Mouse (Mus musculus) neutrophil, adult 59 days (primary cell): Measurements from ENCODE around the gene Cars2. TPM values are rescaled to one million over a fixed set of nuclear protein-coding genes. Genes with fewer than 3 reads are reported as not detected.

Experiments used
- total RNA-seq, 2 experiments: library from RNA; stranded (reverse); gene quantifications; 1 replicate in 1 of 2; 2 replicates in 1 of 2; pipeline ENCODE4 v1.2.4; 2023

Gene Cars2
- total RNA-seq: 10 to 100 TPM; 19.9 to 26.5 TPM

DNA sequence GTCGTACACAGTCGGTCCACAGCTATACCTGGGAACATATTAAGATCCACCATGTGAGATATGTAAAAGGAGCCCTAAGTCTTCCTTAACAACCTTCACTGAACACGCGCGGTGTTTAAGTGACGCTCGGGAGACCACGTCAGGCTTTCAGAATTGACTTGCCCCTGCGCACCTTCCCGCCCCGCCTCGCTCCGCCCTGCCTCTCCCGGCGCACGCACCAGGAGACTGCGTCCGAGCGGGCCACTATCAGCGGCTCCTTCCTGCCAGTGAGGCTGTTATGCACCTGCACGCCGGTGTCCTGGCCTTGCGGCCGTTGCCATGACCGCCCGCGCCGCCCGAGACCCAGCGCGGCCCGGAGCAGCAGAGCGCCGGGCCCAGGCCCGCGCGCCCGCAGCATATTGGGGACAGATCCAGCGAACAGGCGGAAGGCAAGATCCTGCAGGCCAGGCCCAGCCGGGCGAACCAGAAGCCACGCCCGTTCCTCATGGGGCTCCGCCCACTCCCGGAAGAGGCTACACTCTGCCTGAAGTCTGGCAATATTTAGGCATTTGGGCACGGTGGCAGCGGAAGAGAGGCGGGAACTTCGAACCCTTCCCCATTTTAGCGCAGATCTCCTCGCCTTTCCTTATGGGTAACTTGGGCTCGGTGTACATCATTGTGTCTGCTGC lies at the start of gene Cars2:
Gene Cars2 (minus strand): TSS at position 503 of the 668 bp plus-strand sequence.

DNA sequence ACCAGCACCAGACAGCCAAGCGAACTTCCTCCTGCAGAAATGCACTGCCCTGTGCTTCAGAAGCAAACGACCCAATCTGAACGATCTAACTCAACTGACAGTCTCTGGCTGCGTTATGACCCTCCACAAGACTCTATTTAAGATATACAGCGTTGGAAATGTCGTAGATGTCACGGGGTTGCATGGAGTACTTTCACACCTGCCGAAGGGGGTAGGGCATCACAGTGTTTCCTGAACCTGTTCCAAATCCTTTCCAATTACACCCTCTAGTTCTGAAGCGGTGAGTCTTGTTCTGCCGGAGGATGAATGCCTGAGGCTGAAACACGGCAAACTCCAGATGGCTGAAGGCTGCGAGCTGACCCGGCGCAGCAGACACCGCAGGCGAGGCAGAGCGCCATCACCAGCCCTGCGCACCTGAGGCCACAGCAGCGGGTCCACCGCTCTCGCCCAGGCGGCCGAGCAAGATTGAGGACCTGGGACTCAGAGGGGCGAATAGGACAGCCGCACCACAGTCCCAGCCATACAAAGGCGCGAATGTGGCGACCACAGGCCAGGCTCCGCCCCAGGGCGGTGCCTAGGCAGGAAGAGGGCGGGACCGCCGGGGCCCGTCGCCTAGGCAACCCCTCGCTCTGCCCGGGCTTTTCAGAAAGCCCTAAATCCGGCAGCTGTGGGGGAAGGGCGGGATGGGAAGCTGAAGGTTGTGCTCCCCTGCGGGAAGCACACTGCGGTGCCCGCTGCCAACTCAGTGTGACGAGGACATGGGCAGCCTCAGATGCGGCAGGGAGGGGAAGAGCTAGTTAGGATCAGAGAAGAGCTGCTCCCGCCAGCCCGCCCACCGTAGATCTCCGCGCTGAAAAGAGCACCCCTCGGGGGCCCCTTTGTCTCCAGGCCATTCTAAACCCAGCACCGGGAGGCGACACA lies 4.5 kb upstream of the Cars2 start, which contains the start of gene Ing1:
Gene Ing1 (plus strand): TSS at position 773 of the 921 bp plus-strand sequence.

DNA sequence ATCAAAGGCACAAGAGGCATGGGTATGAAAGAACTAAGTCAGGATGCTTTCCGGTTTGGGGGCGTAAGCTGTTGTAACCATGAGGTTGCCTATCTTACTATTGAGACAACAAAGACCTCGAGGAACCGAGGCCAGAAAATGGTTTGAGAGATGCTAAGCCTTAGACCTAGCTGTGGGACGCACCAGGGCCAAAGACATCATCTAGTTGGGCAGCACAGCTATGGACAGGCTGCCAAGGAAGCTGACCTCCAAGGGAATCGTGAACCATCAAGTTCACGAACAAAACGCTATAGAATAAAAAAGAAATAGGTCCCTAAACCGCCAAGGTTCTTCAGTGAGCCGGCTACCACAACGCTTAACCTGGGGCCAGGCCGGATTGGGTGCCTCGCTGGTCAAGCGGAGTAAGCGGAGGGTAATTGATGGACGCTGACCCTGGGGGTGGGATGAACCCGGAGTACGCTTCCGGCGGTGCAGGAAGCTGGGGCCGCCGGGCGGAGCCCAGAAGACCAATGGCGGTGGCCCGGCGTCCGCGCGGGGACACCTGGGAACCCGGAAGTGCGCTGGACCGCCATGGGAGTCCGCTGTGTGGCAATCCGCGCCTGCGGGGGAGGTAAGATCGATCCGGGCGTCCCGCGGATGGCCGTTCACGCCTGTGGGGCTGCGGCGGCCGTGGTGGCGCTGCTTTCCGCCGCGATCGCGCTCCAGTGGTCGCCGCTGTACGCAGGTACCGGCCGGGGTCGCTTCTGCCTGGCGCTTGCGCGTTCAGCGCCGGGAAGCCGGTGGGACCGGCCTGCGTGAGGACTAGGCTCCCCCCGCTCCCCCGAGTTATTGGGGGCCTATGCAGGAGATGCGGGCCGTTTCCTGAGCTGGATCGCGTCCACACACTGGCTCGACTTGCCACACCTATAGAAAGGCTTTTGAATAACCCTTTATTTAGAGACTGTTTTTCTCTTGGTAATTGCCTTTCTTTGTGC lies 53.3 kb downstream of the Cars2 start, which contains the start of gene Naxd:
Gene Naxd (plus strand): TSS at position 490 of the 974 bp plus-strand sequence.

DNA sequence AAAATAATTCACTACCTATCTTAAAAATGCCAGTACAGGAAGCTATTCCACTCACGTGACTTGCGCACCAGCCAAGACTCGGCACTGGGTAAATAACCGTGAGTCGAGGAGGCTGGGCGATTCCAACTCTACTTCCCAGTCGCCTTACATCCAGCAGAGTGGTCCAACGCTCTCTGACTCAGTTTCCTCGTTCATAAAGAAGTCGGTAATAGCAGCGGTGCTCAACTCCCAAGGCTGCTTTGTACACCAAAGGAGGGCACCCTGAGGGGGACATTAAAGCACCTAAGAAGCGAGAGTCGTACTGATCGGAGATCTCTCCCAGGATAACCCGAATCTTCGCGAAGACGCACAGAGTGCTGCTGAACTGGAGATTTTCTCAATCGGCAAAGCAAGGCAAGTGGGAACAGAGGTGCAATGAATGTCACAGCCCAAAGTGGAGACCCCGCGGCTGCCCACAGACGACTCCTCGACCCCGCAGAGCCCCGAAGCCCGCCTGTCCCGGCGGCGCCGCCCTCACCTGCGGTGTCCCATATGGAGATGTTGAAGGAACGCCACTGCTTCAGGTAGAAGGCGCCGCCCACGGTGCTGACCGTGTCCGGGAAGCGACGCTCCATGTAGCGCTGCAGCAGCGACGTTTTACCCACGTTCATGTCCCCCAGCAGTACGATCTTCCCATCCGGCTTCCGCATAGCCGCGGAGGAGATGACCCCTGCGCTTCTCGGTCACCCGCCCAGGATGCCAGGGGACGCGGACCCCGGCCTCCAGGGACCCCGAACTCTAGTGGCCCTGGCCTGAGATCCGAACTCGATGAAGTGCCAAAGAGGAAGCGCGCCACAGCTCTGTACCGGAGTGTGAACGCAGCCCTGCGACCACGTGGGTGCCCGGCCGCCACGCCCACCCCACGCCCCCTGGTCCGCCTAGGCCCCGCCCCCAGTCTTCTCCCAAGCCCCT lies 72.5 kb downstream of the Cars2 start, which contains the start of gene Rab20:
Gene Rab20 (minus strand): TSS at position 900 of the 951 bp plus-strand sequence.

Other genes starting within 250 kb of the Cars2 start
- gene Col4a2, start 238.0 kb downstream of the Cars2 start, total RNA-seq: 1 to 10 TPM in 1 of 2 experiments, under 1 TPM in 1; 0.97 to 1.3 TPM
- 1 to 10 TPM in 1 of 2 experiments, under 1 TPM in 1; 0.53 to 1.1 TPM for gene Col4a1, start 238.0 kb downstream of the Cars2 start, total RNA-seq
- gene Rab20, start 72.1 kb downstream of the Cars2 start, total RNA-seq: 10 to 100 TPM; 21.7 to 24.8 TPM
- 10 to 100 TPM; 31.6 to 35.5 TPM for gene Naxd, start 53.3 kb downstream of the Cars2 start, total RNA-seq
- 10 to 100 TPM; 52.3 to 54.1 TPM for gene Ing1, start 4.8 kb upstream of the Cars2 start, total RNA-seq
- gene Ankrd10, start 85.0 kb upstream of the Cars2 start, total RNA-seq: 10 to 100 TPM; 20.5 to 24.9 TPM
- gene 1700016D06Rik, start 150.3 kb upstream of the Cars2 start, total RNA-seq: not detected
- 10 to 100 TPM; 37.5 to 37.7 TPM for gene Arhgef7, start 176.9 kb upstream of the Cars2 start, total RNA-seq